Mouse (Mus musculus): ENCODE data around the gene Atp5mpl. TPM values are rescaled to one million over a fixed set of nuclear protein-coding genes. Genes with fewer than 3 reads are reported as not detected.
A peak's percentile ranks its signal among the peaks of the same experiment; 100 is the strongest.

Gene Atp5mpl
- 615 and 675 TPM in 2 replicates for polyA plus RNA-seq (2015; fragmentation: Nextera tagmentation; extraction: Ambion mirVana)

DNA sequence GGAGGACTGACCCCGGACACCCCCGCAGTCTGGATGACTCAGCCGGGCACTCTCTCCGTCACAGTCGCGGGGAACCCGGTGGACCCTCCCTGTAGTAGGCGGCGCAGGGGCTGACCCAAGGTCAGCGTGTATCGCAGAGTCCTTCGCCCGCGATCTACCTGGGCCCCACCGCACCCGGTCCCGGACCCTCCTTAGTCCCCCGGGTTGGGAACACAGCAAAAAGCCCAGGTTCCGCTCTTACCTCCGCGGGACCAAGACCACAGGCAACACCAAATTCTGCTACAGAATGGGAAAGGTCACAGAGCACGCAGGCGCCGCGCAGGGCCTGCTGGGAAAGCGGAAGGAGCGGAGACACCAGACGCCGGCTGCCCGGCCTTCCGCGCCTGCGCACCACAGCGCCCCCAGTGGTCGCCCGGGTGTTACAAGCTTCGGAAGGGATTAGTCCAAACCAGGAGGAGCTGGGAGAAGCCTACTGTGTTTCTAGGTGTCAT lies at the start of gene Atp5mpl:
Gene Atp5mpl (minus strand): TSS at position 295 of the 491 bp plus-strand sequence.
- Histone ChIP-seq H3K27ac (replicated peaks) (peak within 1 kb of the TSS; percentile 64; the same call in 1 of the 2 replicates), H3K4me2 (replicated peaks) (peak within 1 kb of the TSS; percentile 76), H3K36me3 (peaks cover 10% of the 10 kb centered on the region), H3K9me3 (no peaks in the 10 kb centered on the region), H3K27me3 (no peaks in the 10 kb centered on the region), H3K4me1 (peaks cover 18% of the 10 kb centered on the region), H3K9ac (replicated peaks) (peak within 1 kb of the TSS; percentile 97), H3K4me3 (peak within 1 kb of the TSS; percentile 94)
- peak; percentile 89 for ATAC-seq (replicated peaks)
- WGBS, result under 1% methylated on average over 37 of the region's 37 CpGs

DNA sequence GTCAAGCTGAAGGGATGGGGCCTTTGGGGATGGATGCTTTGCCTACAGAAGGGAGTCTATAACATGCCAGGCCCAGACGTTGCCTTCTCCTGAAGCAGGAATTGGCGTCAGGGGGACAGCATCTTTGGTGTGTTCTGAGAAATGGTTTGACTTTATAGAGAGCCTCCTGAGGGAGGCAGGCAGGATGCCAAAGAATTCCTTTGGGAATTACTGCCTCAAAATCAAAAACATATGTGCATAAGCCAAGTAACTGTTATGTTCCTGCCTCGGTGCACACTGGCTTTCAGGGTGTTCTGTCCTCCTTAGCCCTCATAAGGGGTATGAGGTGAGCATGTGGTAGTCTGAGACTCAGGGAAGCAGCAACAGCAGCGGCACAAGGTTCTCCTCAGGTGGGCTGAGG lies 49.6 kb upstream of the Atp5mpl start:
- Histone ChIP-seq H3K4me3 (no peak overlapping the region), H3K4me2 (replicated peaks) (no peak overlapping the region), H3K4me1 (peaks cover 7% of the 10 kb centered on the region), H3K27me3 (no peaks in the 10 kb centered on the region), H3K9ac (replicated peaks) (no peak overlapping the region), H3K36me3 (no peaks in the 10 kb centered on the region), H3K9me3 (no peaks in the 10 kb centered on the region), H3K27ac (replicated peaks) (no peak overlapping the region)
- ATAC-seq (replicated peaks), result no peak
- 83% methylated on average over 4 of the region's 4 CpGs for WGBS

DNA sequence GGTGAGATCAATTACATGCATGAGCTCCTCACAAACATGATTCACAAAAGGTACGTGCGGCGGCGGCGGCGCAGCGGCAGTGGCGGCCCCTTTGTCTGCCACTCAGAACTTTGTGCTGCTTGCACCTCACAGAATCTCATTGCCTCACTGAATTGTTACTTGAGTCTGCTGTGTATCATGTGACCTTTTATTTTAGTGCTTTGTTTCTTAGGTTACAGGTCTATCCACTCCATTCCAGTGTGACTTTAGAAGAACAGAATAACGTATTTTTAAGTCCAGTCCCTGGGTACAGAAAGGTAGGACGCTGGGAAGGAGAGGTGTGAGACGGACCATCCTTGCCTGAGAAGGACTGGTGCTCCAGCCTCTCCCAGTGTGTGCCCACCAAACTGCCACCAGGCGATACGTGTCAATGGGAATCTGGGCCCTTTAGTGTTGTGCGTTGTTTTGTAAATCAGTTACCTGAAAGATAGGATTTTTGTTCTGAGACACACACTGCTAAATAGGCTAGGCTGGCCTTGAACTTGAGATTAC lies 46.6 kb upstream of the Atp5mpl start:
- Histone ChIP-seq H3K9ac (replicated peaks) (0 out of 2 replicates have a peak overlapping the region, but pooled peaks have one; percentile 3), H3K4me1 (peaks cover 7% of the 10 kb centered on the region), H3K9me3 (no peaks in the 10 kb centered on the region), H3K4me3 (peak overlapping the region; percentile 17), H3K4me2 (replicated peaks) (peak overlapping the region; percentile 37), H3K36me3 (no peaks in the 10 kb centered on the region), H3K27ac (replicated peaks) (no peak overlapping the region), H3K27me3 (no peaks in the 10 kb centered on the region)
- 0 out of 2 replicates have a peak, but pooled peaks have one; percentile 26 for ATAC-seq (replicated peaks)
- 7% methylated on average over 14 of the region's 14 CpGs for WGBS

DNA sequence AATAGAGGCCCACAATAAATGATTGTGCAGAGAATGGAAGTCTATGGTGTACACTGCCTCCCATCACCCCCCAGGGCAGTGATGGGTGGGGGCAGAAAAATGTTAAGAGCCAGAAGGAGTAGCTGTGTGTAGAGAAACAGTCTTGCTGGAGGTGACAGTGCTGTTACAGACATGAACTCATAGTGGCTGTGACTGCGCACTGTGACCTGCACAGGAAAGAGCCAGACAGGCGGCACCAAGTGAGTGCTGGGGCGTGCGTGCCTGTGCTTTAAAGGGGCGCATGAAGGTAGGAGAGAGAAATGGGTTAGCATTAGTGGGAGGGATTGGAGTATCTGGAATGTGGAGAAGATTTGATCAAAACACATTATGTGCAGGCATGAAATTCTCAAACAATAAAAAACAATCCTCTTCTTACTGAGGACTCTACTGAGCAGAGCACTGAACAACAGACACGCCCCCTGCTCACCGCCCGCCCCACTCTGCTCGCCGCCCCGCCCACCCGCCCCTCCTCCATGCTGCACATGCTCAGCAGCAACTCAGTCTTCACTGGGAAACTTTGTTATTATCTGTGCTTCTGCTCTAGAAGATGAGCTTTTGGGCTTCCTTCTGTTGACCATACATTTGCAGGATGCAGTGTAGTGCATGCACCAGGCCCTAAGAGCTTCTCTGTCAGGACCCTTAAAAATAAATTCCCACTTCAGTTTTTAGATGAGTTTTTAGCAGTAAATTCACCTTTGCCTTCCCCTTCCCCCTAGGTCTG lies 45.9 kb upstream of the Atp5mpl start:
- Histone ChIP-seq H3K9ac (replicated peaks) (0 out of 2 replicates have a peak overlapping the region, but pooled peaks have one; percentile 3), H3K4me3 (peak overlapping the region; percentile 17), H3K36me3 (no peaks in the 10 kb centered on the region)

DNA sequence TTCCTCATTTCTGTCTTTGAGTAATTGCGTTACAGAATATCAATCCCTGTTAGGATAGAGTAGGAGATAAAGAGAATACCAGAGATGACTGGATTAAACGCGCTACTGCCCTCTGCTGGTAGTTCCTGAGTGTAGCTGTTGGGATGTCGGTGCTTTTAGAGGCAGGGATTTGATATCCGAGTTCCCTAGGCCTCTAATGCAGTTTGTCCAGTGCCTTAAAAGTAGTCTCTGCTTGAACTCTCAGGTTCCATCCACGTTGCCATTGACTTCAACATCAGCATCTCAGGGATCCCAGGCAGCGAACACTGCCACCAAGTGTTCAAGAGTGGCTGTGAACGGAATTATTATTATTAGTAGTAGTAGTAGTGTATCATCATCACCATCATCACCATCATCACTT lies 34.4 kb upstream of the Atp5mpl start:
- no peaks in the 10 kb centered on the region for H3K36me3 ChIP-seq
- 0 out of 2 replicates have a peak, but pooled peaks have one; percentile 29 for ATAC-seq (replicated peaks)
- H3K9me3 ChIP-seq, result no peaks in the 10 kb centered on the region
- no peaks in the 10 kb centered on the region for H3K27me3 ChIP-seq
- no peaks in the 10 kb centered on the region for H3K4me1 ChIP-seq
- H3K4me3 ChIP-seq, result no peak overlapping the region
- H3K9ac ChIP-seq (replicated peaks), result no peak overlapping the region
- WGBS, result 20% methylated on average over 8 of the region's 8 CpGs
- H3K27ac ChIP-seq (replicated peaks), result no peak overlapping the region
- H3K4me2 ChIP-seq (replicated peaks), result no peak overlapping the region

More for the DNA sequence above, 45.9 kb upstream of the Atp5mpl start:
- no peaks in the 10 kb centered on the region for H3K9me3 ChIP-seq
- 21% methylated on average over 12 of the region's 12 CpGs for WGBS
- ATAC-seq (replicated peaks), result peak; percentile 88
- peak overlapping the region; percentile 37 for H3K4me2 ChIP-seq (replicated peaks)
- no peak overlapping the region; the same call in 1 of the 2 replicates for H3K27ac ChIP-seq (replicated peaks)
- peaks cover 7% of the 10 kb centered on the region for H3K4me1 ChIP-seq
- no peaks in the 10 kb centered on the region for H3K27me3 ChIP-seq

DNA sequence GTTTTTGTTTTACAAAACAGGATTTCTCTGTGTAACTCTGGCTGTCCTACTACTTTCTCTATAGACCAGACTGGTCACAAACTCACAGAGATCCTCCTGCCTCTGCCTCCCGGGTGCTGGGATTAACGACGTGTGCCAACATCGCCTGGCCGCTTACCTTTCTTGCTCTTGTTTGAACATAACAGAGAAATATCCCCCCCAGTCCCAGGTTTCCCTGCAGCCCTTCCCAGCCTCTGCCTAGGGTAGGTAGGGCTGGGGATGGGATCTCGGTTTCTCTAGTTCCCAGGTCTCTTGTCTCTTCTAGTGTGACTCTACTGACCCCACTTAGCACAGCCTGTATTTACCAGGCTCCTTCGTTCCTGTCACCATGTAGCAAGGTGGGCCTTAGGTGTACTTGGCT lies 33.0 kb upstream of the Atp5mpl start:
- H3K36me3 ChIP-seq, result no peaks in the 10 kb centered on the region
- H3K4me3 ChIP-seq, result no peak overlapping the region
- no peak overlapping the region for H3K27ac ChIP-seq (replicated peaks)
- no peak for ATAC-seq (replicated peaks)
- H3K27me3 ChIP-seq, result no peaks in the 10 kb centered on the region
- no peak overlapping the region for H3K4me2 ChIP-seq (replicated peaks)
- 94% methylated on average over 7 of the region's 7 CpGs for WGBS
- H3K9me3 ChIP-seq, result no peaks in the 10 kb centered on the region
- no peaks in the 10 kb centered on the region for H3K4me1 ChIP-seq
- H3K9ac ChIP-seq (replicated peaks), result no peak overlapping the region

DNA sequence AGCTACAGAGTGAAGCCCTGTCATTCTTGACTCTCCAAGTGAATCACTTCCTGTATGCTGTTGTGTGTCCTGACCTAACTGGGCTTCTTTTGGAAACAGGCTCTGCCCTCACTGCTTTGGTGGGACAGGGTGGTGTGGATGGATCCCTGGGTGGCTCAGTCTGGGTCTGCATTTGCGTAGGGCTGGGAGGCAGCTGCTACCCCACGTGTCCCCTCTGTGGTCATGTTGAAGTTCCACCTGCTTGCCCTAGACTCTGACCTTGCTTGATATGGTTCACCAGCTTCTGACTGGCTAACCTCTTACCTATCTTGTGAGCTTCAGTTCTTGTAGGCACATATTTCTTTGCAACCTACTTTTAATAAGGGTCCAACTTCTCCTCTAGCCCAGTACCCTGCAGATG lies 28.4 kb upstream of the Atp5mpl start:
- H3K9me3 ChIP-seq, result no peaks in the 10 kb centered on the region
- no peak overlapping the region for H3K9ac ChIP-seq (replicated peaks)
- H3K36me3 ChIP-seq, result no peaks in the 10 kb centered on the region
- no peaks in the 10 kb centered on the region for H3K27me3 ChIP-seq
- 93% methylated on average over 2 of the region's 2 CpGs for WGBS
- ATAC-seq (replicated peaks), result no peak
- no peak overlapping the region for H3K4me3 ChIP-seq
- H3K4me1 ChIP-seq, result no peaks in the 10 kb centered on the region
- H3K27ac ChIP-seq (replicated peaks), result no peak overlapping the region
- H3K4me2 ChIP-seq (replicated peaks), result no peak overlapping the region

DNA sequence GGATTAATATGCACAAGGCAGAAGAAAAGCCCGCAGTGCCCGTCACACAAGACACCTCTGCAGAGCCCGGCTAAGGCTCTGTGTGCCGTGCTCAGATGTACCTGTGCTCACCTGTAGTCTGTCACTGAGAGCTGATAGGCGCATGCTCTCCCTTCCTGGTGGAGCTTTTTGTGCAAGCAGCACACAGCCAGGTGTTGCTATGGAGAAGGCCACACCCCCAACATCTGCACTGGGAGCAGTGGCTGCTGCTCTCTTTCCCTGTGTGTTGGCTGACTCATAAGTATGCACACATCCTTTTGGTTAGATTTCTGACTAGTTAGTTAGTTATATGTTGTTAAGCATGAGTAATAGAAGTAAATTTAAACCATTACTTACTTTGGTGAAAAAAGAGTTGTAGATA lies 25.8 kb upstream of the Atp5mpl start:
- no peaks in the 10 kb centered on the region for H3K9me3 ChIP-seq
- no peak overlapping the region for H3K9ac ChIP-seq (replicated peaks)
- no peaks in the 10 kb centered on the region for H3K36me3 ChIP-seq
- H3K4me2 ChIP-seq (replicated peaks), result no peak overlapping the region
- no peak overlapping the region for H3K4me3 ChIP-seq
- no peak for ATAC-seq (replicated peaks)
- no peaks in the 10 kb centered on the region for H3K4me1 ChIP-seq
- 89% methylated on average over 5 of the region's 5 CpGs for WGBS
- no peaks in the 10 kb centered on the region for H3K27me3 ChIP-seq
- no peak overlapping the region for H3K27ac ChIP-seq (replicated peaks)

DNA sequence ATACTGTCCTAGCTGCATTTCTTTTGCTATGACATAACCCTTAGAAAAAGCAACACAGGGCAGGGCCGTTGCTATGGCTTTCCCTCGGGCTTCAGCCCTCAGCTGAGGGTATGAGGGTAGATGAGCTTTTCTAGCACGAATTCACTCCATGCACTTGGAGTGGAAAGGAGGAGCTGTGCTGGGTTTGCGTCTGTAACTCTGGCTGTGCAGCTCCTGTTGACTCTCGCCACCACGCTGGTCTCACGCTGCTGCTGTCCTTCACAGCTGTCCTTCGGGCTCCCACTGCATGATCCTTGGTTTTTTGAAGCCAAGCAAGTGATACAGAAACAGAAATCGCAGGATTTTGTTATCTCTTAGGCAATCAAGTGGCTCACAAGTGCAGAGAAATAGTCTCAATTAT lies 20.0 kb upstream of the Atp5mpl start:
- H3K4me1 ChIP-seq, result no peaks in the 10 kb centered on the region
- no peak overlapping the region for H3K9ac ChIP-seq (replicated peaks)
- H3K4me2 ChIP-seq (replicated peaks), result no peak overlapping the region
- H3K27me3 ChIP-seq, result no peaks in the 10 kb centered on the region
- H3K9me3 ChIP-seq, result no peaks in the 10 kb centered on the region
- no peak overlapping the region for H3K4me3 ChIP-seq
- no peak overlapping the region for H3K27ac ChIP-seq (replicated peaks)
- ATAC-seq (replicated peaks), result no peak
- 52% methylated on average over 9 of the region's 9 CpGs for WGBS
- H3K36me3 ChIP-seq, result no peaks in the 10 kb centered on the region

DNA sequence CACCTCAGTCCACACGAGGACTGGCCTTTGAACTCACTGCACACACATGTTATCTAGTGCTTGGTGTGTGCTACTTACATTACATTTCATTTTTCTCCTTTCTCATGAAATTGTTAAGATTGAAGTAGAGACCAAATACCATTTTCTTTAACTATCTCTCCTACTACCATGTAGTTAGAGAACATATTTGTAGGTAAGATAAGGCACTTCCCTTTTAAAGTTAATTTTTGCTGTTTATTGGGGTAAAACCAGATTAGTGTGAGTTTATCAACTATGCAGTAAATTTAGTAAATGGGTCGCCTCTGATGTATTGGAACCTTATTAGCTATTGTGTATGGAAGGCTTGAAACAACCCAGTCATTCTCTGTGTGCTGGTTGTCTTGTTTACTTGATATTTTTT lies 16.4 kb upstream of the Atp5mpl start:
- H3K4me2 ChIP-seq (replicated peaks), result no peak overlapping the region
- no peaks in the 10 kb centered on the region for H3K36me3 ChIP-seq
- no peaks in the 10 kb centered on the region for H3K27me3 ChIP-seq
- no peaks in the 10 kb centered on the region for H3K4me1 ChIP-seq
- H3K9me3 ChIP-seq, result no peaks in the 10 kb centered on the region
- no peak for ATAC-seq (replicated peaks)
- WGBS, result 72% methylated on average over 2 of the region's 2 CpGs
- no peak overlapping the region for H3K4me3 ChIP-seq
- no peak overlapping the region for H3K9ac ChIP-seq (replicated peaks)
- no peak overlapping the region for H3K27ac ChIP-seq (replicated peaks)

DNA sequence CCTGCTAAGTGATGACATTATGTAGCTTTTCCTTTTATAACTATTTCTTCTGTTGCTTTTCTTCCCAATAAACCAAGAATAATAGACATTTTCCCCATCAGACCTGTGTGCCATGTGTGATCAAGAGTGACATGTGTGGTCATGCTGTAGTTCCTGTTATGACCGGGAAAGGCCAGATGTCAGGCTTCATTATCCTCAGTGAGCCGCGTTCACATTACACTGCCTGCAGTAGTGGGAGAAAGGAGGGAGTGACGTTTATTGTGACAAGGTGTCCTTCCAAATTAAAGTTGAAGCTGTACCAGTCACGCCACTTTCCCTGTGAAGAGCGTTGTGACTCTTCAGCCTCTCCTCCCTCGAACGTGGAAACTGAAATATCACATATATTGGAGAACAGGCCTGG lies 15.1 kb upstream of the Atp5mpl start:
- H3K27me3 ChIP-seq, result no peaks in the 10 kb centered on the region
- H3K9me3 ChIP-seq, result no peaks in the 10 kb centered on the region
- H3K27ac ChIP-seq (replicated peaks), result no peak overlapping the region
- H3K4me3 ChIP-seq, result no peak overlapping the region
- WGBS, result 75% methylated on average over 8 of the region's 8 CpGs
- H3K9ac ChIP-seq (replicated peaks), result no peak overlapping the region
- no peak overlapping the region for H3K4me2 ChIP-seq (replicated peaks)
- ATAC-seq (replicated peaks), result no peak
- no peaks in the 10 kb centered on the region for H3K36me3 ChIP-seq
- H3K4me1 ChIP-seq, result peaks cover 5% of the 10 kb centered on the region; the same call in 1 of the 2 replicates

DNA sequence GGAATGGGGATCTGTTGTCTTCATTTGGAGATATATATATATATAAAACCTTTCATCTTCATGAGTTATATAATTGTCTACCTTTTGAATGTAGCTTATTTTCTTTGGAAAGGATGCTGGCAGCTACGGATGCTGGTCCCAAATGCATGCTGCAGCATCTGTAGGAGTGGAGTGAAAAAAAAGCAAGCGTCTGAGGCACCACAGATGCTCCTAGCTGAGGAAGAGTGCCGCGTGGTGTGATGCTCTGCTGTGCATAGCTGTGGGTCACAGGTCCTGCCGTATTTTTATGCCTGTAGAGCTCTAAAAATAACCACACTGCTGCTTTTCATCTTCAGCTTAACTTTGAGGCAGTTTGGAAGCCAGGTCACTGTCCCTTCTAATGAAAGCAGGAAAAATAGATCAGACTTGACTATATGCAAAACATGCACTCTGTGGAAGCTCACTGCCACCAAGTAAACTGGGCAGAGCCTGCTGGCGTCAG lies 14.2 kb upstream of the Atp5mpl start, which contains the start of gene Rd3l:
Gene Rd3l (minus strand): TSS at position 431 of the 481 bp plus-strand sequence.
- H3K4me1 ChIP-seq, result peaks cover 5% of the 10 kb centered on the region; the same call in 1 of the 2 replicates

More for the DNA sequence above, 14.2 kb upstream of the Atp5mpl start, which contains the start of gene Rd3l:
- Histone ChIP-seq H3K27ac (replicated peaks) (no peak within 1 kb of the TSS), H3K36me3 (no peaks in the 10 kb centered on the region), H3K4me2 (replicated peaks) (no peak within 1 kb of the TSS), H3K27me3 (no peaks in the 10 kb centered on the region), H3K9me3 (no peaks in the 10 kb centered on the region), H3K9ac (replicated peaks) (no peak within 1 kb of the TSS), H3K4me3 (no peak within 1 kb of the TSS)
- 72% methylated on average over 6 of the region's 6 CpGs for WGBS
- ATAC-seq (replicated peaks), result no peak

Data from forebrain, embryonic 15.5 days (tissue).